In genomic region chr5:150436629-150437389, GRCm38 (mm10) we compare ENCODE assay signal across 8 mouse cellular contexts.
DNase-seq lines count a peak whose midpoint lies in the region; ATAC-seq lines count a peak whose summit lies in the region.

No protein-coding gene starts in this region.

- DNase-seq in layer of hippocampus, adult 11-12 months (ENCODE audit: low spot score), result peak; percentile 46
- DNase-seq in layer of hippocampus, adult 9-10 months (ENCODE audit: low spot score), result no peak
- DNase-seq in embryo, embryonic 10.5 days (ENCODE audit: low spot score), result peak; percentile 33
- DNase-seq in hindbrain, embryonic 10.5 days (ENCODE audit: low spot score), result peak; percentile 25
- peak; percentile 35 to 57 for DNase-seq in left cerebral cortex, adult 9 months (ENCODE audit: low spot score in 2 of 2)
- no peak for DNase-seq in spleen, adult 12 weeks (ENCODE audit: low spot score)
- DNase-seq in urinary bladder, adult 18-20 months (ENCODE audit: low spot score in 2 of 2), result no peak

- peaks cover 8% of the 10 kb centered on the region; the same call in 1 of the 2 replicates for H3K27me3 ChIP-seq in hindbrain, embryonic 10.5 days (ENCODE audit: insufficient read depth, poor library complexity, severe bottlenecking)
- H3K27me3 ChIP-seq in neural tube, embryonic 12.5 days (replicated peaks), result no peaks in the 10 kb centered on the region

- H3K9ac ChIP-seq in neural tube, embryonic 12.5 days, result no peak overlapping the region

- H3K4me2 ChIP-seq in neural tube, embryonic 12.5 days (replicated peaks), result peak overlapping the region; percentile 51

- peaks cover 7% of the 10 kb centered on the region for H3K4me1 ChIP-seq in hindbrain, embryonic 10.5 days (replicated peaks)
- peaks cover 4% of the 10 kb centered on the region for H3K4me1 ChIP-seq in neural tube, embryonic 12.5 days

- no peak overlapping the region for H3K27ac ChIP-seq in hindbrain, embryonic 10.5 days
- H3K27ac ChIP-seq in neural tube, embryonic 12.5 days, result no peak overlapping the region

- peaks cover 13% of the 10 kb centered on the region; the same call in 1 of the 2 replicates for H3K36me3 ChIP-seq in hindbrain, embryonic 10.5 days
- H3K36me3 ChIP-seq in neural tube, embryonic 12.5 days, result peaks cover 33% of the 10 kb centered on the region

- ATAC-seq in neural tube, embryonic 12.5 days (ENCODE audit: low FRiP score, low read depth), result no peak

- H3K9me3 ChIP-seq in hindbrain, embryonic 10.5 days, result peaks cover 10% of the 10 kb centered on the region
- H3K9me3 ChIP-seq in neural tube, embryonic 12.5 days, result 0 out of 2 replicates have a peak, but pooled peaks cover 6% of the 10 kb centered on the region

- WGBS in hindbrain, embryonic 10.5 days, result 25% methylated on average over 34 of the region's 34 CpGs
- 25% methylated on average over 34 of the region's 34 CpGs for WGBS in neural tube, embryonic 12.5 days

- peak overlapping the region; percentile 45 for H3K4me3 ChIP-seq in hindbrain, embryonic 10.5 days
- peak overlapping the region; percentile 17; the same call in 1 of the 2 replicates for H3K4me3 ChIP-seq in neural tube, embryonic 12.5 days

Comparison
In these comparisons a context has a peak if more than half of its experiments do, and no peak if none do; other contexts are left out.
1. DNase-seq: peak in layer of hippocampus, adult 11-12 months (single experiment), embryo, embryonic 10.5 days (single experiment), hindbrain, embryonic 10.5 days (single experiment) and left cerebral cortex, adult 9 months (2 of 2); none in layer of hippocampus, adult 9-10 months (single experiment), spleen, adult 12 weeks (single experiment) and urinary bladder, adult 18-20 months (0 of 2).